Mouse (Mus musculus) myocyte (in vitro differentiated cells): Measurements from ENCODE around the gene Nhlrc1. TPM values are rescaled to one million over a fixed set of nuclear protein-coding genes. Genes with fewer than 3 reads are reported as not detected.

ENCODE experiments used
- H3K27me3 ChIP-seq: one replicate; pipeline ENCODE4 v1.6.1; 2011; ENCODE audit not compliant: control insufficient read depth, insufficient read depth, insufficient read length
- H3K36me3 ChIP-seq: one replicate; pipeline ENCODE4 v1.6.1; 2011; ENCODE audit not compliant: control insufficient read depth, insufficient read depth
- H3K4me2 ChIP-seq: one replicate; pipeline ENCODE4 v1.6.1; 2011; ENCODE audit warnings: low read depth, control low read depth
- H3K4me3 ChIP-seq: one replicate; pipeline ENCODE4 v1.5.1; 2011; ENCODE audit warnings: mild to moderate bottlenecking, control low read depth, moderate library complexity
- H3K79me2 ChIP-seq: one replicate; pipeline ENCODE4 v1.6.1; 2011; ENCODE audit not compliant: control insufficient read depth, insufficient read depth
- H3ac ChIP-seq: one replicate; pipeline ENCODE4 v1.6.1; 2011; ENCODE audit not compliant: control insufficient read depth, insufficient read length
- CEBPB ChIP-seq: IDR thresholded peaks from 2 replicates; pipeline ENCODE4 v1.6.1; 2011; ENCODE audit warnings: mild to moderate bottlenecking, moderate library complexity; ENCODE audit not compliant: poor library complexity, insufficient read depth, severe bottlenecking
- E2F4 ChIP-seq: IDR thresholded peaks from one replicate; pipeline ENCODE4 v1.6.1; 2011; ENCODE audit warnings: mild to moderate bottlenecking, control low read depth, moderate library complexity; ENCODE audit not compliant: insufficient read depth
- MAX ChIP-seq: IDR thresholded peaks from one replicate; pipeline ENCODE4 v1.6.1; 2011; ENCODE audit warnings: low read depth, mild to moderate bottlenecking, control low read depth
- MYOD1 ChIP-seq, 3 experiments: IDR thresholded peaks; one replicate each; pipeline ENCODE4 v1.6.1; 2011; ENCODE audit warnings: control low read depth in 2 of 3, low read depth in 2 of 3, mild to moderate bottlenecking in 2 of 3, moderate library complexity in 1 of 3; ENCODE audit not compliant: insufficient read length in 2 of 3, control insufficient read depth in 1 of 3
- MYOG ChIP-seq, 3 experiments: IDR thresholded peaks; one replicate each; pipeline ENCODE4 v1.6.1; 2011; ENCODE audit warnings: control low read depth in 2 of 3, low read depth in 2 of 3, mild to moderate bottlenecking in 2 of 3; ENCODE audit not compliant: insufficient read length in 2 of 3, control insufficient read depth in 1 of 3, insufficient read depth in 1 of 3
- POLR2A ChIP-seq: IDR thresholded peaks from one replicate; pipeline ENCODE4 v1.6.1; 2011; ENCODE audit warnings: low read depth, mild to moderate bottlenecking, control low read depth, moderate library complexity; ENCODE audit not compliant: insufficient read length
- POLR2AphosphoS2 ChIP-seq: IDR thresholded peaks from one replicate; pipeline ENCODE4 v1.6.1; 2011; ENCODE audit warnings: low read depth, control low read depth; ENCODE audit not compliant: insufficient read length
- REST ChIP-seq: IDR thresholded peaks from one replicate; pipeline ENCODE4 v1.6.1; 2011; ENCODE audit warnings: mild to moderate bottlenecking, control low read depth, moderate library complexity; ENCODE audit not compliant: insufficient read depth, insufficient read length
- SRF ChIP-seq: IDR thresholded peaks from one replicate; pipeline ENCODE4 v1.6.1; 2011; ENCODE audit warnings: low read depth; ENCODE audit not compliant: control insufficient read depth, insufficient read length
- TCF12 ChIP-seq: IDR thresholded peaks from one replicate; pipeline ENCODE4 v1.6.1; 2011; ENCODE audit warnings: mild to moderate bottlenecking, control low read depth; ENCODE audit not compliant: poor library complexity, insufficient read depth, severe bottlenecking
- TCF3 ChIP-seq: IDR thresholded peaks from one replicate; pipeline ENCODE4 v1.6.1; 2011; ENCODE audit warnings: low read depth, control low read depth; ENCODE audit not compliant: insufficient read length
- USF1 ChIP-seq: IDR thresholded peaks from one replicate; pipeline ENCODE4 v1.6.1; 2011; ENCODE audit warnings: low read depth, mild to moderate bottlenecking, control low read depth, moderate library complexity
- polyA plus RNA-seq: library from polyadenylated mRNA; unstranded; fragments of >200 nt; fragmentation: generic; extraction: Trizol; gene quantifications from one replicate; pipeline ENCODE4 v1.2.1, GENCODE M21; 2012; ENCODE audit warnings: missing spikeins

Gene Nhlrc1
- polyA plus RNA-seq, 1 experiment, result 0.14 TPM

GRCm38 (mm10) chr13:47043030-47043680, 28.5 kb upstream of the Nhlrc1 start, which contains the start of gene Kdm1b:
Gene Kdm1b (plus strand): TSS chr13:47043499.
- peak within 1 kb of the TSS; percentile 27 for H3K4me3 ChIP-seq
- peak within 1 kb of the TSS; percentile 95 for H3K4me2 ChIP-seq
- peak within 1 kb of the TSS; percentile 44 for H3ac ChIP-seq
- no peaks in the 10 kb centered on the region for H3K36me3 ChIP-seq
- no peaks in the 10 kb centered on the region for H3K27me3 ChIP-seq
- TF ChIP-seq TCF3 (peak; percentile 54), MYOG (IDR thresholded peaks at IDR 0.05; ENCODE audit: control insufficient read depth in 1 of 3, insufficient read depth in 1 of 3, insufficient read length in 2 of 3, low read depth in 2 of 3) (peak in 2 of 3 experiments; percentile 40 to 70), CEBPB (no peak), TCF12 (no peak), POLR2AphosphoS2 (peak; percentile 93), MAX (no peak), SRF (no peak), POLR2A (peak; percentile 98), MYOD1 (IDR thresholded peaks at IDR 0.05; ENCODE audit: control insufficient read depth in 1 of 3, insufficient read length in 2 of 3, low read depth in 2 of 3) (peak in 2 of 3 experiments; percentile 68 to 85), USF1 (no peak), REST (no peak), E2F4 (no peak)
- no peaks in the 10 kb centered on the region for H3K79me2 ChIP-seq

GRCm38 (mm10) chr13:47042024-47042633, 27.5 kb upstream of the Nhlrc1 start:
- H3K79me2 ChIP-seq, result no peaks in the 10 kb centered on the region
- peak overlapping the region; percentile 81 for H3K4me2 ChIP-seq
- H3K4me3 ChIP-seq, result peak overlapping the region; percentile 27
- no peaks in the 10 kb centered on the region for H3K27me3 ChIP-seq
- no peaks in the 10 kb centered on the region for H3K36me3 ChIP-seq
- H3ac ChIP-seq, result no peak overlapping the region
- TF ChIP-seq TCF3, result no peak
- no peak for TF ChIP-seq CEBPB
- no peak for TF ChIP-seq USF1
- TF ChIP-seq E2F4, result no peak
- TF ChIP-seq POLR2A, result no peak
- TF ChIP-seq POLR2AphosphoS2, result no peak
- TF ChIP-seq MYOD1 (IDR thresholded peaks at IDR 0.05; ENCODE audit: control insufficient read depth in 1 of 3, insufficient read length in 2 of 3, low read depth in 2 of 3), result no peak
- TF ChIP-seq MYOG (IDR thresholded peaks at IDR 0.05; ENCODE audit: control insufficient read depth in 1 of 3, insufficient read depth in 1 of 3, insufficient read length in 2 of 3, low read depth in 2 of 3), result no peak
- no peak for TF ChIP-seq SRF
- TF ChIP-seq TCF12, result no peak
- TF ChIP-seq MAX, result no peak
- TF ChIP-seq REST, result no peak

- Histone ChIP-seq H3K4me3 (no peak overlapping the region), H3K79me2 (no peaks in the 10 kb centered on the region)
- no peak for TF ChIP-seq USF1
- no peak for TF ChIP-seq POLR2A
- no peak for TF ChIP-seq MYOD1 (IDR thresholded peaks at IDR 0.05; ENCODE audit: control insufficient read depth in 1 of 3, insufficient read length in 2 of 3, low read depth in 2 of 3)
- no peak for TF ChIP-seq E2F4
- TF ChIP-seq MYOG (IDR thresholded peaks at IDR 0.05; ENCODE audit: control insufficient read depth in 1 of 3, insufficient read depth in 1 of 3, insufficient read length in 2 of 3, low read depth in 2 of 3), result no peak
These were observed 25.4 kb upstream of the Nhlrc1 start for GRCm38 (mm10) chr13:47040061-47040460.

GRCm38 (mm10) chr13:47037946-47038345, 23.3 kb upstream of the Nhlrc1 start:
- Histone ChIP-seq H3K4me3 (no peak overlapping the region), H3K4me2 (no peak overlapping the region), H3K27me3 (no peaks in the 10 kb centered on the region), H3K79me2 (no peaks in the 10 kb centered on the region), H3ac (no peak overlapping the region), H3K36me3 (no peaks in the 10 kb centered on the region)
- no peak for TF ChIP-seq USF1
- no peak for TF ChIP-seq TCF3
- TF ChIP-seq TCF12, result no peak
- no peak for TF ChIP-seq REST
- TF ChIP-seq MAX, result no peak
- no peak for TF ChIP-seq MYOD1 (IDR thresholded peaks at IDR 0.05; ENCODE audit: control insufficient read depth in 1 of 3, insufficient read length in 2 of 3, low read depth in 2 of 3)
- no peak for TF ChIP-seq E2F4
- no peak for TF ChIP-seq CEBPB

More at GRCm38 (mm10) chr13:47040061-47040460, 25.4 kb upstream of the Nhlrc1 start:
- Histone ChIP-seq H3K27me3 (no peaks in the 10 kb centered on the region), H3K4me2 (no peak overlapping the region), H3K36me3 (no peaks in the 10 kb centered on the region), H3ac (no peak overlapping the region)

GRCm38 (mm10) chr13:47033602-47034001, 19.0 kb upstream of the Nhlrc1 start:
- Histone ChIP-seq H3K36me3 (no peaks in the 10 kb centered on the region), H3ac (no peak overlapping the region), H3K79me2 (no peaks in the 10 kb centered on the region), H3K4me2 (no peak overlapping the region), H3K4me3 (no peak overlapping the region), H3K27me3 (no peaks in the 10 kb centered on the region)
- TF ChIP-seq POLR2A, result no peak
- TF ChIP-seq CEBPB, result no peak
- no peak for TF ChIP-seq POLR2AphosphoS2
- no peak for TF ChIP-seq TCF3
- TF ChIP-seq TCF12, result no peak
